Mouse (Mus musculus) G1E (cell line): Measurements from ENCODE around the gene Vangl2.

Experiments used
- CTCF ChIP-seq: IDR thresholded peaks from 2 replicates; pipeline ENCODE4 v1.5.1; 2012; ENCODE audit warnings: low read depth, low read length, inconsistent platforms, mixed read lengths
- GATA1 ChIP-seq: IDR thresholded peaks from 2 replicates; pipeline ENCODE4 v1.6.1; 2012; ENCODE audit warnings: borderline replicate concordance, low read length, inconsistent platforms, mixed read lengths
- POLR2AphosphoS5 ChIP-seq: IDR thresholded peaks from 2 replicates; pipeline ENCODE4 v1.6.1; 2012; ENCODE audit warnings: low read depth, low read length, inconsistent platforms; ENCODE audit not compliant: insufficient replicate concordance

DNA sequence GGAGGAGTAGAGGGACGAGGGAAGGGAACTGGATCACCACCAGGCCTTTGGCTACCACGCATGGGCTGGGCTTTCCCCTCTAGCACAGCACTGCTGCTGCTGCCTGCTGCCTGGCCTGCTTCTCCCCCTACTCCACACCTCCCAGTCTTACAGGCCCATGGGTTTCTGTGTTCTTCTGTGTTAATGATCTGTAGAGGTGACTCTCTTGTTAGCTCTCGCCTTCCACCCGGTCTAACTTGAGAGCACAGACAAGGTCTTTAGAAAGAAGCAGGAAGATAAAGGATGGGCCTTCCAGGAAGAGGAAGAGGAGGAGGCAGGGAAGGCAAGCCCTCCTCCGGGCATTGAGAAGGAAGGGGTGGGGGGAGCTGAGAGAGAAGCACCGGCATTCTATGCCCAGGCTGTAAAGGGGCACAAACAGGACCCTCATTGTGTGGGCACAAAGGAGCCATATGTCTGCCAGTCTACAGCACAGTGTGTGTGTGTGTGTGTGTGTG lies 20.0 kb upstream of the Vangl2 start:
- TF ChIP-seq POLR2AphosphoS5 (no peak), CTCF (no peak), GATA1 (no peak)
